Mouse (Mus musculus) telencephalon, adult 2 months (tissue): ENCODE measurements around the gene Ccdc150.
A peak's percentile ranks its signal among the peaks of the same experiment; 100 is the strongest.

Source experiments
- DNase-seq: peaks from one replicate; pipeline ENCODE4 v3.0.0-alpha.2; 2011; ENCODE audit warnings: low read depth, low spot score

Gene Ccdc150

DNA sequence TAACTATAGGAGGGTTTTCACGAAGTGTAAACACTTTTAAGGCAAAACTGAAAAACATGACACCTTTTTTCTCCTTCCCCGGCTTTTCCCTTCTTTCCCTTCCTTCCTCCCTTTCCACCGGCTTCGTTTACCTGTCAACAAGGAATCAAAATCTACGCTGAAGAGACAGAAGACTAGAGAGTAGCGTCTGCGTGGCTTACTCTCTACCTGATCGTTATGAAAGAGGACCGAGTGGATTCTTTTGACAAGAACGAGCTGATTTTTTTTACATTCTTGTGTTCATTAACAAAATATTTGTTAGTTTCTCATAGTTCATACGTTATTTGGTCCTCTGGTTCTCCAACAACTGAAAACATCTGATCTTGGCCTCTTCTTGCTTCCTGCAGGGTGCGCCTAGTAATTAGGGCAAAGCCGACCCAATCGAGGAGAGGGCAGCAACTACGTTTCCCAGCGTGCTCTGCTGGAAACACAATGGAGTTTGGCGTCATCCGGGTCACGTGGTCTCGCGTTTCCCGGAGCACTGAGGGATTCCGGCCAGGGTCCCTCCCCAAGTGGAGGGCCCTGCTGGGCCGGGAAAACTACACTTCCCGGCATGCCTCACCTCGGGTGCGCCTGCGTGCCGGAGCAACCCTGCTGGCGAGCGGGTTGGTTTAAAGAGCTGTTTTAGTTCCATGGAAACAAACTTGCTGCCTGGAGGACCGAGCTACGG, at the start of gene Ccdc150:
Gene Ccdc150 (plus strand): TSS at position 526 of the 709 bp plus-strand sequence.
- DNase-seq, result peak; percentile 98

DNA sequence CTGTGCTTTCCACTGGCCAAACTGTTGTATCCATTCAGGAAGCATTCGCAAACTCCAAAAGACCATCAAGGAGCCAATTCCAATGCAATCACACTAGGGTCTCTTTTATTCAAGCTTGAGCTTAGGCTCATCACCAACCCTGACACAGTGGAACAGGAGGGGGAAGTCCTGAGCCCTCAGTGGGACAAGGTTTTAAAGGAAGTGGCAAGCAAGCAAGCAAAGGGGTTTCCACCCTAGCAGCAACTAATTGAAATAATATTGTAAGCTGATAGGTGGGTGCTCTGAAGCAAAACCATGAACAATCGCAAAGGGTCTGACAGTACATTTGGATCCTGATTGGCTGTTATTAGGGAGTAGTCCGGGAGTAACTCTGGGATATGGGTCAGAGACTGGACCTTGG, 30.2 kb upstream of the Ccdc150 start:
- DNase-seq, result no peak

DNA sequence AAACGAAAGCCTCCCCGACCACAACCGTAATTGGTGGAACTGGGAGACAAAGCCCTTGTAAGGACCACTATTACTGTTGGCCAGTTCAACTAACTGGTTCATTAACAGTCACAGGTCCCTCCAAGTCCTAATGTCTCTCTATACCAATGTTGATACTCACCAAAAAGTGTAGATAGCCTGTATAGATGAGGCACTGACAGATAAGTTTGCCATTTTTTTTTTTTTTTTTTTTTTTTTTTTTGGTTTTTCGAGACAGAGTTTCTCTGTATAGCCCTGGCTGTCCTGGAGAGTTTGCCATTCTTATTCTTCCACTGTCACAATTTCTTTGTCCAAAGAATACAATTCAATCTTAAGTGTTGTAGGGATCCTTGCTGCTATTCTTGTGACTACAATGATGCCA, 7.8 kb upstream of the Ccdc150 start:
- no peak for DNase-seq

DNA sequence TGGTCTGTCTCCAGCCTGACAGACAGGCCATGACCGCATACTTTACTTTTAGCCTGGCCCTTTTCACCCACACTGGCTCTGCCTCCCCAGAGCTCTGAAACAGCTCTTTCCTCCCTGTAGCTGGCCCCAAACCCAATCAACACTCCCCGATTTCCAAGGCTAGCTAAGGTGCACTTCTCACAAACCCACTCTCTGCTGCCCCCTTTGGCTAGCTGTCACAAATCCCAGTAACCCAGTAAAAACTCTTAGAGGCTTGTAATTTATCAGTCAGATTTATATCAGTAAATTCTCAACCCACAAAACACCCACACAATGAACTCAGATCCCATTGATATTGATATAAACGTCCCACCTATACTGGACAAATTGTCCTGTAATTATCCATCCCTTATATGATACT, 25.1 kb downstream of the Ccdc150 start:
- DNase-seq, result no peak

- no peak for DNase-seq
These were observed 29.1 kb downstream of the Ccdc150 start for GRCm38 (mm10) chr1:54279628-54280027.

DNA sequence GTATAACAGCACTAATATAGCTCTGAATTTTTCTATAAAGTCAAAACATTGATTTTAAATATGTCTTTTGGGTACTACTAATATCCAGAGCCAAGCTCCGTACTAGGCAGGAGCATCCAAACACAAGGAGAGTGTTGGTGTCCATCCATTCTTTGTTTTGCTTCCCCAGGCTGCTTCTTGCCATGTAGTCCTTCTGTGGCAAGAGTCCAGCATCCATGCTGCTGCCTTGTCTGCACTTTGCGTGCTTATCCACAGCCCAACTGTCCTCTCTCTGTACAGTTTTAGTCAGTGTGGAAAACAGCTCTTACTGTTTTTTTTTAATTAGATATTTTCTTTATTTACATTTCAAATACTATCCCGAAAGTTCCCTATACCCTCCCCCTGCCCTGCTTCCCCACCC, 30.2 kb downstream of the Ccdc150 start:
- DNase-seq, result no peak

DNA sequence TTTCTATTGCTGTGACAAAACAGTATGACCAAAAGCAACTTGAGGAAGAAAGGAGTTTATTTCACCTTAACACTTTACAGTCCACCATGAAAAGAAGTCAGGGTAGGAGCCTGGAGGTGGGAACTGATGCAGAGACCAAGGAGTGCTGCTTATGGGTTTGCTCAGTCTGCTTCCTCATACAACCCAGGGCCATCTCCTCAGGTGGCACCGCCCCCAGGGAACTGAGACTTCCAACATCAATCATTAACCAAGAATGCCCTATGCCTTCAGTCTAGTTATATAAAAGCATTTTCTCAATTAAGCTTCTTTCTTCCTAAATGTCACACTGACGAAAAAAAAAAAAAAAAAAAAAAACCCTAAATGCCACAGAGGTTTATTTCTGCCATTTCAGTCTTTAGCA, 55.9 kb downstream of the Ccdc150 start:
- DNase-seq, result no peak

DNA sequence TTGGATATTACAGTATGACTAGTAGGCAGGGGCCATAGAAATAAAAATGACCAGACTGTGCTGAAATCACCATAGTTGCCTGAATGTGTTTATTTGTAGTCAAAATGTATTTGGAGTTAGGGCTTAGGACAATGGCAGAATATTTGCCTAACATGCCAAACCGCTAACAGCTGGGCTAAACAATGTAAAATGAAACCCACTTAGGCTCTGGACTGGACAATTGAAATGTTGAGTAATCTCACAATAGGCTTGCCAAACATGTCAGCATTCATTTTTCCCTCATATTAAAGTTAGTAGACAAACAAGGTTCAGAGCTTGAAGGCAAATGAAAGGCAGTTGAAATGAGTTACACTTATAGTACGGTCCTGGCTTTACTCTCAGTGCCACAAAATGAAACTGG, 76.2 kb downstream of the Ccdc150 start:
- DNase-seq, result no peak

DNA sequence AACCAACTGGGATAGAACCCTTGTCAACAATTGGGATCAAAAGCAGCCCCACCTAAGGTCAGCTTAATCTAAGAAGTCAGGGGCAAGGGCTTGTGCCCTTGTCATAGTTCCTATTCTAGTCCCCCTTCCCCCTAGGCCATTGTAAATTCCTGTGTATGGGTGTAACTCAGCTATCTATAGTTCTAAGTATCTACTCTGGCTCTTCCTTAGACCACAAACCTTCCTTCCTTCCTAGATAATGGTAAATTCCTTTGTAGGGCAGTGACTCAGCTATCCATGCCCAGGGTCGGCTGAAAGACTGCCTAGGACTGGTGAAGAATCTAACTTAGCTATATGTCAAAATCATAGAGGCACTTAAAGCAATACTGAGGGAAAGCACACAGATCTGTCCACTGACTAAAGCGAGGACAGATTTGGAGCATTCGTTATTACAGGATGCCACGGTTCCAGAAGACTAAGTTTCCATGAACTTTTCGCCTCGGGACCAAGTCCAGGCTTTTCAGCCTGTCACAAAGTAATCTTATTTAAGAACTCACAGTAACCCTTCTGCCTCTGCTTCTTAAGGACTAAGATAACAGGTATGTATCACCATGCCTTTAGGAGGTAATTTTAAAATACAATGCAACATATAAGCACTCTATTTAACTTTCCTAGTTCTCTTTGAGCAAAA, 77.5 kb downstream of the Ccdc150 start:
- no peak for DNase-seq

GRCm38 (mm10) chr1:54332988-54333387, 82.5 kb downstream of the Ccdc150 start:
- DNase-seq, result peak; percentile 16

DNA sequence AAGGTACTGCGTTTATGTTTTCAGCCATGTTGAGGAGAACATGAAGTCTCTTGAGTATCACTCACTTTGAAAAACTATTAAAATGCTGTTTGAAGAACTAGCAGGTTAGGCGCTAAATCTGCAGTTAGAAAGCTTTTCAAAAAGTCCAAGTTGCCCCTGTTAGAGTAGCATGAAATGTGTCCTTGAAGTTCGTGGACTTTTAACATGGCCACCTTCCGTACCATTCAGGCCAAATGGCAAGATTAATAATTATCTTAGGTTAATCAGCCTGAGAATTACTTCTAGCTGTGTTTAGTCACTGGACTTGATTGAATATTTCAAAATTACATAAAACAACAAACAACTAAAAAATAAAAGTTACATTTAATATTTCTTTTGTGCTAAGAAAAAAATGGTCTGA, 104.3 kb downstream of the Ccdc150 start:
- no peak for DNase-seq

DNA sequence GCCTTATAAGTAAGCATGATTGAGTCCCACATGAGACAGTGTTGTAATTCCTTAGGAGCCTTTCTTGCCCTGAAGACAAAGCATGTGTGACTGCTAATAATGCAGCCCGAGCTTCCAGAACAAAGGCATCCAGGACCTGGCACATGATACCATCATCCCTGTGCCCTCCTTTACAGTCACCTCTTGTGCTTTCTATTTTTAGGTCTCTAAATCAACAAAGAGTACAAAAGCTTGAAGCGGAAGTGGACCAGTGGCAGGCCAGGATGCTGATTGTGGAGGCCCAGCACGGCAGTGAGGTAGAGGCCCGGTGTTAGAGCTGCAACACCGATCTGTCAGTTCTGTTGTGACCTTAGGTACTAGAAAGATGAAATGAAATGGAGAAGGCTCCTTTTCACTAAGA, 105.0 kb downstream of the Ccdc150 start:
- no peak for DNase-seq

- no peak for DNase-seq
These were observed 106.1 kb downstream of the Ccdc150 start for GRCm38 (mm10) chr1:54356566-54356965.

GRCm38 (mm10) chr1:54377506-54378051, 127.1 kb downstream of the Ccdc150 start:
- no peak for DNase-seq

DNA sequence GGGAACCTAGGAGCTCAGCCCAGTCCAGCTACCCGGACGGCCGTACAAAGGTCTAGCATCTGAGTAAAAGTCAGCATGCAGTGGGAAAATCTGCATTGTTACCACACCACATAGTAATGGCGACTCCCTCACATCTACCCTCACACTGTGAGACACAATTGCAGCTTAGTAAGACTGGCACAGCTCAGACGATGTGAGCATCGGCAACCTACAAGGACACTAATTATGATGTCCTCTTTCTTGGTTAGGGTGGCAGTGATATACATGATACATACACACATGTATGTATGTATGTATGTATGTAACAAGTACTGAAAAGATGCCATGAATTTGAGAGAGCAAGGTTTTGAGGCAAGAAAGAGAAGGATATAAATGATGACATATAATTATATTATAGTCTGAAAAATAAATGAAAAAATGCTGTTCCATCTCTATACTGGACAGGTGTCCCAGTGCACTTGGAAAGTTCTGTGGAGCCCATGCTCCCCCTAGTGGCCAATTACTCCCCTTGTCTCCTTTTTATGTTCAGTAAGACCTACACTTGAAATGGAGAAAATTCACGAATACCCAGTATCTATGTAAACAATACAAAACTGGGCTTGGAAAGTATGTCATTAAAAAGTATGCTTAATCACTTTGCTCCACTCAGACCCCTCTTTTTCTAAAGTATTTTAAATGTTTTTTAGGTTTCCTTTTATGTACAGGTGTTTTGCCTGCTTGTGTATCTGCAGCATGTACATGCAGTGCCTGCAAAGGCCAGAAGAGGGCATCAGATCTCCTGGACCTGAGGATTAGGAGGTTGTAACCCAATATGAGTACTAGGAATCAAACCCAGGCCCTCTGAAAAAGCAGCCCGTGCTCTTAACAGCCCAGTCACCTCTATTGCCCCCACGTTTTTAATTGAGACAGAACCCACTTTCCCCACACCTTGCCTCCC, 130.8 kb downstream of the Ccdc150 start:
- peak; percentile 32 for DNase-seq

GRCm38 (mm10) chr1:54384221-54384620, 133.7 kb downstream of the Ccdc150 start:
- DNase-seq, result no peak

DNA sequence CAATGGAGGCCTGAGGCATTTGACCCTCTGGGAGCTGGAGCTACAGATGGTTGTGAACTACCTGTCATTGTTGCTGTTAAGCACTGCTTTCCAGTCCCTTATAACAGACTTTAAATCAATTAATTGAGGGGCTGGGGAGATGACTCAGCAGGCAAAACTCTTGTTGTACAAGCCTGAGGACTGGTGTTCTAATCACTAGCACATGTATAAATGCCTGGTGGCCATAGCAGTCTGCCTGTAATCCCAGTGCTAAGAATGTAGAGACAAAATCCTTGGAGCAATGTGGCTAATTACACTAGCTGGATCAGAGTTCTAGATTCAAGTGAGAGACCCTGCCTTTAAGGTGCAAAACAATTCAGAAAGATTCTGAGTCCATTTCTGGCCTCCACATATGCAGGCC, 152.3 kb downstream of the Ccdc150 start:
- DNase-seq, result no peak
